Mouse (Mus musculus): Measurements from ENCODE around the gene Rreb1. TPM values are rescaled to one million over a fixed set of nuclear protein-coding genes. Genes with fewer than 3 reads are reported as not detected.

Rreb1 gene
- total and polyA plus RNA-seq, 2 experiments from 2014 or later, result 2.3 to 6.0 TPM

DNA sequence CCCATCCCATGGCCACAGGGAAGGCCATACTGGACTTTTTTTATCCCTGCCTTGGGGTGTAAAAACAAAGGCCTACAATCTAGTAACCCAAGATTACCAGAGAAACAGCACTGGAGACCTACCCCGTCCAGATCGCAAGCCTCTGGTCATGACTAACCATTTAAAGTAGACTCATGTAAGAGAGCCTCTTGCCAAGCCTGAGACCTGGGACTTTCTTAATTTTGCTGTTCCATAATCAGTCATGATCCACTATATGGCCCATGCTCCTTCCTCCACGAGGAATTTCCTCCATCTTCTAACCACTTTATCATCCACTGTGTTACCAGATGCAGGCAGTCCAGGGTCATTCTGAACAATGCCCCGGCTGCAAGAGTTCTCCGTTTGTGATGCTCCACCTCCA lies 98.2 kb downstream of the Rreb1 start:
- 74% methylated on average over 5 of the region's 5 CpGs for WGBS
- H3K4me3 ChIP-seq (ENCODE audit: low read length), result no peak overlapping the region
- ATAC-seq, result no peak

DNA sequence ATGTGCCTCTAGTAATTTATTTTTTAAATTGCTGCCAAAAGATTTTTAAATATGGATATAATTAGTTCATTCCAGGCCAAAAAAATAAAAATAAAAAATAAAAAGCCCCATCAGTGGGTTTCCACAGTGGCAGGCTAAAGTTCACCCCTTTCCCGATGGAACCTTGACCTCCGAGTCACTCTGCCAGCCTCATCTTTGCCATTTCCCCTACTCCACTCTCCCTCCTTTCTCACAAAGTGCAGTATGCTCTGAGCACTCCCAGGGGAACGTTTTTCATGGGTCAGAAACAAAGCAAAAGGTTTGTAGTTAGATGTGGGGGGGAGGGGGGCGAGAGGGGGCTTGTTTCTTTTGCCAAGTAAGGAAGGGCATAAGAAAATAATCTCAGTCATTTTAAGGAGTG lies 98.6 kb downstream of the Rreb1 start:
- no peaks in the 10 kb centered on the region for H3K4me1 ChIP-seq (ENCODE audit: insufficient read depth, low read length)
- H3K36me3 ChIP-seq (ENCODE audit: insufficient read depth, low read length), result no peaks in the 10 kb centered on the region
- TF ChIP-seq CTCF (IDR thresholded peaks at IDR 0.05; ENCODE audit: low read depth), result no peak
- ATAC-seq (no peak), DNase-seq (ENCODE audit: low spot score) (no peak)
- no peak overlapping the region for H3K27ac ChIP-seq
- H3K9ac ChIP-seq (replicated peaks; ENCODE audit: low read length), result no peak overlapping the region
- 51% methylated on average over 4 of the region's 4 CpGs for WGBS
- no peak overlapping the region for H3K4me3 ChIP-seq (ENCODE audit: low read length)
- no peak overlapping the region for H3K4me2 ChIP-seq (ENCODE audit: low read depth, low read length)
- H3K9me3 ChIP-seq (ENCODE audit: low read length), result no peaks in the 10 kb centered on the region
- no peaks in the 10 kb centered on the region for H3K27me3 ChIP-seq (ENCODE audit: insufficient read depth, low read length)

More for the DNA sequence above, 98.2 kb downstream of the Rreb1 start:
- Histone ChIP-seq H3K4me2 (ENCODE audit: low read depth, low read length) (no peak overlapping the region), H3K36me3 (ENCODE audit: insufficient read depth, low read length) (no peaks in the 10 kb centered on the region), H3K27me3 (ENCODE audit: insufficient read depth, low read length) (no peaks in the 10 kb centered on the region), H3K27ac (no peak overlapping the region), H3K9ac (replicated peaks; ENCODE audit: low read length) (no peak overlapping the region), H3K9me3 (ENCODE audit: low read length) (no peaks in the 10 kb centered on the region), H3K4me1 (ENCODE audit: insufficient read depth, low read length) (no peaks in the 10 kb centered on the region)
- no peak for TF ChIP-seq CTCF (IDR thresholded peaks at IDR 0.05; ENCODE audit: low read depth)
- no peak for DNase-seq (ENCODE audit: low spot score)

DNA sequence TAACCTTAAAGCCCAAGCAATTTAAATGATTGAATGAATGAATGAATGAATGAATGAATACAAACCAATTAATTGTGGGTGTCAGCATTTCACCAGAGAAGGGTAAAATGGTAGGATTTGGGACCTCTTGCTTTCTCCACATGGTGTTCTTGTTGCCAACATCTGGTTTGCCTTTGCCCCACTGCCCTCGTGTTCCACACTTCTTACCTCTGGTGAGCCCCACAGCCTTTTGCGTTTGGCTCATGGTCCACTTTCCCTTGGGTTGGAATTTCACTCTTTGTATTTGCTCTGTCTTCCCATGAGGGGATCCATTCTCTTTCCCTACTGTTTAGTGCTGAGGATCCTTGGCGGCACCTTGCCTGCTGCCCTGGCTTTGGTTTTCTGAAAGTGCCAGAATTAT lies 99.0 kb downstream of the Rreb1 start:
- H3K4me3 ChIP-seq (ENCODE audit: low read length), result no peak overlapping the region
- WGBS, result 69% methylated on average over 3 of the region's 3 CpGs
- no peaks in the 10 kb centered on the region for H3K27me3 ChIP-seq (ENCODE audit: insufficient read depth, low read length)
- no peak for TF ChIP-seq CTCF (IDR thresholded peaks at IDR 0.05; ENCODE audit: low read depth)
- no peaks in the 10 kb centered on the region for H3K9me3 ChIP-seq (ENCODE audit: low read length)
- H3K4me2 ChIP-seq (ENCODE audit: low read depth, low read length), result no peak overlapping the region
- no peak overlapping the region for H3K9ac ChIP-seq (replicated peaks; ENCODE audit: low read length)
- no peaks in the 10 kb centered on the region for H3K36me3 ChIP-seq (ENCODE audit: insufficient read depth, low read length)
- ATAC-seq (no peak), DNase-seq (ENCODE audit: low spot score) (no peak)
- no peaks in the 10 kb centered on the region for H3K4me1 ChIP-seq (ENCODE audit: insufficient read depth, low read length)
- no peak overlapping the region for H3K27ac ChIP-seq

DNA sequence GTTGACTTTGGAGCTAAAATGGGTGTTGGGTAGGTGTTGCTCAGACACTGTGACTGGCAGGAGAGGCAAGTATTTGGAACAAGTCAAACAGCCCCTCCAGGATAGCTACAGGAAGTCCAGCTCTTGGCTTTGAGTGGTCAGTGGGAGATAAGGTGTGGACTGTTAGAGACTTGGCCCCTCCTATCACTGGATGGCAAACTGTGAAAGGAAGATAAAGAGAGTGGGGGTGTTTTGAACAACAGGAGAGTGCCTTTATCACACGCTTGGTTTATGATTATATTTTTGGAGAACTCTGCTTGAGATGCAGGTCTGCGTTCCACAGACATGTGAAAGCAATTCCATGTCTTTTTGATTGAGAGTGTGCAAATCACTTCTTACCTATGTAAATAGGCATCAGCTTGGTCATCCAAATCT lies 100.7 kb downstream of the Rreb1 start:
- Histone ChIP-seq H3K27ac (no peak overlapping the region), H3K4me3 (ENCODE audit: low read length) (no peak overlapping the region), H3K9ac (replicated peaks; ENCODE audit: low read length) (no peak overlapping the region), H3K4me2 (ENCODE audit: low read depth, low read length) (no peak overlapping the region), H3K4me1 (ENCODE audit: insufficient read depth, low read length) (no peaks in the 10 kb centered on the region), H3K36me3 (ENCODE audit: insufficient read depth, low read length) (no peaks in the 10 kb centered on the region), H3K27me3 (ENCODE audit: insufficient read depth, low read length) (no peaks in the 10 kb centered on the region), H3K9me3 (ENCODE audit: low read length) (no peaks in the 10 kb centered on the region)
- DNase-seq (ENCODE audit: low spot score), result no peak
- ATAC-seq, result no peak
- TF ChIP-seq CTCF (IDR thresholded peaks at IDR 0.05; ENCODE audit: low read depth), result no peak
- 93% methylated on average over 2 of the region's 2 CpGs for WGBS

DNA sequence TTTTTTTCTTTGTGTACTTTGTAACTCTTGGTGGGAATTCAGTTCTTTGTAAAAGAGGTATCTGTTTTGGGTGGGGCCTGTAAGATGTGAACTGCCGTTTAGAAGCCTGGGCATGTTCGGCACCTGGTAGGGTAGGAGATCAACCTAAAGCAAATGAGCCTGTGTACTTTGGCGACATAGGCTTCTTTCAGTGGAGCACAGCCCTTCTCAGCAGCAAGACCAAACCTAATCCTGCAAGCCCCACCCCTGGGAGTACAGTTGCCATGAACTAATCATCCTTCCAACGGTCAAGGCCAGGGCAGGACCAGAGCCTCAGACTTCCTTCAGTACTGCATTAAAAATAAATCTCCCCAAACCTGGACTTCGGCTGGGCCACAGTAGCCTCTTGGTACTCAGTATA lies 101.4 kb downstream of the Rreb1 start:
- DNase-seq (ENCODE audit: low spot score), result no peak
- Histone ChIP-seq H3K9ac (replicated peaks; ENCODE audit: low read length) (no peak overlapping the region), H3K27ac (no peak overlapping the region), H3K4me1 (ENCODE audit: insufficient read depth, low read length) (no peaks in the 10 kb centered on the region), H3K4me3 (ENCODE audit: low read length) (no peak overlapping the region), H3K27me3 (ENCODE audit: insufficient read depth, low read length) (no peaks in the 10 kb centered on the region), H3K36me3 (ENCODE audit: insufficient read depth, low read length) (no peaks in the 10 kb centered on the region), H3K4me2 (ENCODE audit: low read depth, low read length) (no peak overlapping the region), H3K9me3 (ENCODE audit: low read length) (no peaks in the 10 kb centered on the region)
- 74% methylated on average over 5 of the region's 5 CpGs for WGBS
- no peak for ATAC-seq
- no peak for TF ChIP-seq CTCF (IDR thresholded peaks at IDR 0.05; ENCODE audit: low read depth)

DNA sequence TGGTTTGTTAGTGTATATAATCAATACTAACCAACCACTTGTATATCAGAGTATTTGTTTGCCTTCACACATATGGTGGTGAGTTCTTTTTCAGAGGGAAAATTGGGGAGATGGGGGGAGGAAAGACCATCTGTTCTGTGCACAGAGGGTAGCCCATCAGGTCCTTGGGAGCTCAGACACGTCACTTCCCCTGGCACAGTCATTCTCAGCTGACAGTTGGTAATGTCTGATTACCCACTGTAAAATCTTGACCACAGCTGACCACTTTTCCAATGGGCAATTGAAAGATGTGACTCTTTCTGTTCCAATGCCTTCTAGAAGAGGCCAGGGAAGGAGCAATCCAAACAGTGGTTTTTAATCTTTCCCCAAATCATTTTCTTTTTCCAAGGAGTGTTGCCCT lies 101.8 kb downstream of the Rreb1 start:
- H3K4me2 ChIP-seq (ENCODE audit: low read depth, low read length), result no peak overlapping the region
- H3K36me3 ChIP-seq (ENCODE audit: insufficient read depth, low read length), result no peaks in the 10 kb centered on the region
- no peaks in the 10 kb centered on the region for H3K9me3 ChIP-seq (ENCODE audit: low read length)
- H3K9ac ChIP-seq (replicated peaks; ENCODE audit: low read length), result no peak overlapping the region
- H3K4me1 ChIP-seq (ENCODE audit: insufficient read depth, low read length), result no peaks in the 10 kb centered on the region
- no peak for ATAC-seq
- no peak for DNase-seq (ENCODE audit: low spot score)
- no peaks in the 10 kb centered on the region for H3K27me3 ChIP-seq (ENCODE audit: insufficient read depth, low read length)
- TF ChIP-seq CTCF (IDR thresholded peaks at IDR 0.05; ENCODE audit: low read depth), result no peak
- WGBS, result 38% methylated on average over 1 of the region's 1 CpGs
- no peak overlapping the region for H3K4me3 ChIP-seq (ENCODE audit: low read length)
- H3K27ac ChIP-seq, result no peak overlapping the region

DNA sequence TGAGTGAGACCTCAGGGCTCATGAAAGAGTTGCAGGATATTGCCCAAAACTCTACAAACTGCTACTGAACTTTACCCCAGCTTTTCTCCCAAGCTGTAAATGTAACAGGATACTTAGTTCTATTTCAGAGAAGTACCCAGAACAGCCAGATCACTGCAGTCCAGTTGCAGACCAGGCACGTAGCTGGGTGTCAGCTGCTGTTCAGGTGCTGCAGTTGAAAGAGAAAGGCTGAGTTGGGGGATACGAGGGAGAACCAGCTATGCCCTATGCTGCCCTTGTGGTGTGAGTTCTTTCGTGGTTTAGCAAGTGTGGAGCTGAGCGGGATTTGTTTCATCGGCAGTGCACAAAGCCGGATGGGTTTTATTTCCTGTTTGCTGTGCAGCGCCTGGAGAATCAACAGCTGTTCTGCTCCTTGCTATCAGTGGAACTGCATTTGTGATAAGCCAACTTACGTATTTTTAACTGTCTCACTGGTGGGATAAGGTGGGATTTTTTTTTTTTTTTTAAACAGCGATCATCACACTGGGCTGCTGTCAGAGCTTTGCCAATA lies 102.5 kb downstream of the Rreb1 start:
- Histone ChIP-seq H3K4me3 (ENCODE audit: low read length) (no peak overlapping the region), H3K9ac (replicated peaks; ENCODE audit: low read length) (no peak overlapping the region), H3K27me3 (ENCODE audit: insufficient read depth, low read length) (no peaks in the 10 kb centered on the region), H3K36me3 (ENCODE audit: insufficient read depth, low read length) (no peaks in the 10 kb centered on the region), H3K4me1 (ENCODE audit: insufficient read depth, low read length) (no peaks in the 10 kb centered on the region), H3K9me3 (ENCODE audit: low read length) (no peaks in the 10 kb centered on the region), H3K27ac (no peak overlapping the region), H3K4me2 (ENCODE audit: low read depth, low read length) (no peak overlapping the region)
- ATAC-seq (no peak), DNase-seq (ENCODE audit: low spot score) (no peak)
- TF ChIP-seq CTCF (IDR thresholded peaks at IDR 0.05; ENCODE audit: low read depth), result no peak
- WGBS, result 72% methylated on average over 9 of the region's 9 CpGs
